Mouse (Mus musculus) naive thymus-derived CD4-positive, alpha-beta T cell, adult 2 months (primary cell): ENCODE results near the gene Tmem80.

ENCODE experiments used
- DNase-seq: peaks from one replicate; pipeline ENCODE4 v3.0.0-alpha.2; 2011; ENCODE audit warnings: low read depth

The Tmem80 gene

GRCm38 (mm10) chr7:141326546-141327446, 743 bp upstream of the Tmem80 start:
- no peak for DNase-seq

GRCm38 (mm10) chr7:141328373-141328990, 943 bp downstream of the Tmem80 start:
- no peak for DNase-seq

GRCm38 (mm10) chr7:141330706-141331105, 3.2 kb downstream of the Tmem80 start:
- no peak for DNase-seq

GRCm38 (mm10) chr7:141331990-141332389, 4.5 kb downstream of the Tmem80 start:
- no peak for DNase-seq

GRCm38 (mm10) chr7:141335044-141335579, 7.6 kb downstream of the Tmem80 start:
- DNase-seq: no peak

GRCm38 (mm10) chr7:141335682-141336081, 8.1 kb downstream of the Tmem80 start:
- DNase-seq: no peak

- no peak for DNase-seq
Measured at GRCm38 (mm10) chr7:141336296-141336695, 8.8 kb downstream of the Tmem80 start.

- DNase-seq: no peak
Measured at GRCm38 (mm10) chr7:141337716-141338416, 10.3 kb downstream of the Tmem80 start.

- no peak for DNase-seq
Measured at GRCm38 (mm10) chr7:141338576-141339131, 11.1 kb downstream of the Tmem80 start, which contains the start of gene Eps8l2. Gene Eps8l2 (plus strand): TSS chr7:141338880.

- no peak for DNase-seq
Measured at GRCm38 (mm10) chr7:141339215-141339920, 11.8 kb downstream of the Tmem80 start.

GRCm38 (mm10) chr7:141340023-141340422, 12.5 kb downstream of the Tmem80 start:
- no peak for DNase-seq

GRCm38 (mm10) chr7:141340476-141340875, 12.9 kb downstream of the Tmem80 start:
- DNase-seq: no peak

- DNase-seq: no peak
Measured at GRCm38 (mm10) chr7:141341689-141342226, 14.2 kb downstream of the Tmem80 start.

- DNase-seq: no peak
Measured at GRCm38 (mm10) chr7:141343230-141343629, 15.7 kb downstream of the Tmem80 start.

- no peak for DNase-seq
Measured at GRCm38 (mm10) chr7:141343696-141344095, 16.2 kb downstream of the Tmem80 start.

- DNase-seq: peak; percentile 71
Measured at GRCm38 (mm10) chr7:141344787-141345186, 17.2 kb downstream of the Tmem80 start.

- DNase-seq: no peak
Measured at GRCm38 (mm10) chr7:141351061-141351460, 23.5 kb downstream of the Tmem80 start.

GRCm38 (mm10) chr7:141355051-141355450, 27.5 kb downstream of the Tmem80 start:
- no peak for DNase-seq

GRCm38 (mm10) chr7:141355626-141356326, 28.2 kb downstream of the Tmem80 start:
- no peak for DNase-seq

GRCm38 (mm10) chr7:141356971-141357370, 29.4 kb downstream of the Tmem80 start:
- no peak for DNase-seq
